Mouse (Mus musculus): ENCODE measurements at regions not wholly inside any gene's neighbourhood (a gene's known extent, or its start where the extent isn't known, plus 50 kb on each side); places are given as distances from the start of the nearest gene placed in this dataset.

DNA sequence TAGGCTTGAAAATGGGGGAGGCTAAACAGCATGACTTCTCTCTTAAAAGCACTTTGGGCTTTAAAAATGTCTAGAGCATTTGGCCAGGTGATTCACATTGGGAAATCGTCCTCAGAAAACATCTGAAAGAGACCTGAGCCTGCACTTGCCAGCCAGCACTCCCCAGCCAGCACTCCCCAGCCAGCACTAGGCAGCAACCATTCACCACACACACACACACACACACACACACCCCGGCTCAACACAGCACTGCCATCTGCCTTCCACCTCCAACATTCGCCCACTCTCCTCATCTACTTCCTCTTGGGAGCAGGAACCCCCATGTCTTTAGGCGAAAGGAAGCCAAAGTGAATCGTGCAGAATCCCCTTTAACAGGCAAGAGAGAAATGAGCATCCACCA, 85.4 kb downstream of the Atp23 start:
- DNase-seq (ENCODE audit: low spot score) = no peak

DNA sequence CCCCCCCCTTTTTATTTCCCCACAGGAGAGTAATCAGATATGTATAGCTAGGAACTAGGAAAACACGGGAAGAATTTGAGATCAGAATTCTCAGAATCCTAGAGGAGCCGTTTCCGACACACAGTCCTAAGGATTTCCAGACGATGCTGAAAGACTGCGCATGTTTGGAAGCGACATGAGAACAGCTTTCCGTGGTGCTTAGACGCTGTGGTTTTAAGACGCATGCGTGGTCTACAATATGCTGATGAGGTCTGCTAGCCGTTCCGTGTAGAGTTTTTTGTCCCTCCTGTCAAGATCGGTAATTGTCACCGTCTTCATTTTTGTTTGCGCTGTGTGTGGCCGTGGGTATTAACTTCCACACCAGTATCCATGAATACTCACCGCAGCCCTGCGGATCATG, 86.2 kb downstream of the Atp23 start:
- DNase-seq (ENCODE audit: low spot score) = no peak

- DNase-seq (ENCODE audit: low spot score) = no peak
These were observed 88.0 kb downstream of the Atp23 start for GRCm38 (mm10) chr10:126813051-126813593.

GRCm38 (mm10) chr10:126812243-126812755, 88.9 kb downstream of the Atp23 start:
- DNase-seq (ENCODE audit: low spot score) = no peak

DNA sequence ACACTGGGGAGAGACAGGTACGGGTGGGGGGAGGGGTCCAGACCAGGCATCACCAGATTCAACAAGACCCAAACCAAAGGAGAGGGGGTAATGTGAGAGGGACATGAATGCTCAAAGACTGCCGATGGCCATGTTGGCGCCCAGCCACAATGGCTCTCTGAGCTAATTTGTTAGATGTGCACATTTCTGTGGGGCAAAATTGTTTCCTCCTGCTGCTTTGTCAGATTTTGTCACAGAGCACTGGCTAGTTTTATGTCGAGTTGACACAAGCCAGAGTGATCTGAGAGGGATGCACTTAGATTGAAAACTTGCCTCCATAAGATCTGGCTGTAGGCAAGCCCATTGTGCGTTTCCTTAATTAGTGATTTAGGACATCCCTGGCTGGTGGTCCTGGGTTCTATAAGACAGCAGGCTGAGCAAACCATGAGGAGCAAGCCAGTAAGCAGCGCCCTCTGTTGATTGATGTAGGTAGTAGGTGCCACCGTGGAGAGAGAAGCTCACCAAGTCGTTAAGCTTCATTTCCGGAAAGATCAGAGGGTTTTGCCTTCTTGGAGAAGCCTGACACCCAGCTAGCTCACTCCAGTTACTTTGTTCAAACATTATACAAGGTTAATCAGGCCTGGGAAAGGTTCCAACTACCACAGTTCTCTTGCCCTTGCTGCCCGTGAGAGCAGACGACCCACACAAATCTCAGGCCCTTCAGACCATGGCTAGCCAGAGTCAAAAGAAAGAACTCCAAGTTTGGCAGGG, 90.6 kb downstream of the Atp23 start:
- no peak for DNase-seq (ENCODE audit: low spot score)

GRCm38 (mm10) chr10:126809587-126809986, 91.6 kb downstream of the Atp23 start:
- DNase-seq (ENCODE audit: low spot score) = no peak

DNA sequence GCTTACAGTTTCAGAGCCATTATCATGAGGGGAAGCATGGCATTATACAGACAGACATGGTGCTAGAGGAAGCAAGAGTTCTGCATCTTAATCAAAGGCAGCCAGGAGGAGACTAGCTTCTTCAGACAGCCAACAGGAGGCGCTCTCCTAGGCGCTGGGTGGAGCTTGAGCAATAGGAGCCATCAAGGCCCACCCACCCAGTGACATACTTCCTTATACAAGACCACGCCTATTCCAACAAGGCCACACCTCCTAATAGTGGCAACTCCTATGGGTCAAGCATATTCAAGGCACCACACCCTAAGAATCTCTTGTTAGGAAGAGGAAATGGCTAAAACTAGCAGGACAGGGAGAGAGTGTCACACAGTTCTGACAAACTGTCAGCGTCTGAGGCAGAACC, 94.3 kb downstream of the Atp23 start:
- no peak for DNase-seq (ENCODE audit: low spot score)

GRCm38 (mm10) chr10:126802732-126803131, 98.4 kb downstream of the Atp23 start:
- no peak for DNase-seq (ENCODE audit: low spot score)

DNA sequence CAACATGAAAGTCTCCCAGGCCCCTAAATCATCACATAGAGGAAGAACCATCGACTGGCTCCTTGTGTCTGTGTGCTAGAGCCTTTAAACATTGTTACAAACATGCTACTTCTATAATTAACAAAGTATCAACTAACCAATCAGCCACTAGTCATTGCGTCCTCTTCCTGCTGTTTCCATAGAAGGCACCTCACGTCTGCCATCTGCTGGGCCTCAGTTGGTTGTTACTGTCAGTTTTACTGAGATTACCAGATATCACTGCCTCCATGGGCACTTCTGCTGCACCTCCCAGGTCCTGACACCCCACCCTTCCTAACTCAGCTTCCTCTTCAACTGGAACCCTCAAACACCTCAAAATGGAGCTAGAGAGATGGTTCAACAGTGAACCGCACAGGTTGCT, 101.8 kb downstream of the Atp23 start:
- no peak for DNase-seq (ENCODE audit: low spot score)

DNA sequence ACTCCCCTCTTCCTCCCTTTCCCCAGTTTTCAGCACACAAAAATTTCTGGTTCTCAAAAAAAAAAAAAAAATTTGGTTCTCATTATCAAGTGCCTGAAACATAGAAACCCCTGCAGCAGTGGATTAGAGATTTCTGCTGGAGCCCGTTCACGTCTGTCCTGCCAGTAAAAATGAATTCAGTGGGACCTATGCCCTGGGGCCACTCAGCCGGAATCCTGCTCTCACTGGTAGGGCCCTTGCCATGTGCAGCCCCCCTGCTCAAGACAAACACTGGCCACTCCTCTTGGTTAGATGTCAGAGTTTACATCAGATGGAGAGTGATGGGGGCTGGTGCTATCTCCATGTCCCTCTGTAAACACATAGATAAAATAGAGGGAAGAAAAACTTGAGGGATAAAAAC, 108.0 kb downstream of the Atp23 start:
- DNase-seq (ENCODE audit: low spot score) = no peak

GRCm38 (mm10) chr10:126792371-126792835, 108.8 kb downstream of the Atp23 start:
- DNase-seq (ENCODE audit: low spot score) = no peak

DNA sequence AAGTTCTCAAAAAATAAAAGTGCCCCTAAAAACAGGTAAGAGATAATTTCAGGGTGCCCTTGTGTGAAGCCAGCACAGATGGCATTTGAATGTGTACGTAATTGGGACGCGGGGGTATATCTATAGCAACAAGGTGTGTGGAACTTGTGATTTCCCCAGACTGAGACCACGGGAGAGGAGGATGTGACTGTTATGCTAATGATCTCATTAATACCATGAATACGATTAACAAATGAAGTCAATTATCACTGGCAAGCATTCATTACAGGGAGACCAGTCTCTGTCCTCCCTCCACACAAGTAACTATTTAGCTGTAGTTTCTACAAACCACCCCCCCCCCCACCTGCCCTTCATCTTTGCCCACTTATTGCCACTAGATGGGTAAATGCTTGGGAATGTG, 112.9 kb downstream of the Atp23 start:
- DNase-seq (ENCODE audit: low spot score) = no peak

- no peak for DNase-seq (ENCODE audit: low spot score)
These were observed 118.0 kb downstream of the Atp23 start for GRCm38 (mm10) chr10:126783161-126783560.

GRCm38 (mm10) chr10:126776603-126777002, 124.6 kb downstream of the Atp23 start:
- DNase-seq (ENCODE audit: low spot score) = no peak

DNA sequence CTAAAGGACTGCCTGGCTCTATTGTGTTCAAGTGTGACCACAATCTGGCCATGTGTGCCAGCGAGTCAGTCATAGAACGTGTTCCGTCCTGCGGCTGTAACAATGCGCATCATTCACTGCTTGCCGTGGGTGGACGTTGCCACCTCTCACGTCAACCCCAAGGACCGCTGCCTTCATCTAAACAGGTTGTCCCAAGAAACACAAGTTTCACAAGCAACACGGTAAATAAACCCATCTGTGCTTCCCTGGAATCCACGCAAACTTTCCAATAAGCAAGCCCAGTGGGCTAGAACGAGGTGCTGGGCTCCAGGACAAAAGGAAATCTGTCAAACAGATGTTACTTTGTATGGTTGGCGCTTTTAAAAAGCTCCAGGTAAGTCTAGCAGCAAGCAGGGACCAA, 125.2 kb downstream of the Atp23 start:
- no peak for DNase-seq (ENCODE audit: low spot score)

- DNase-seq (ENCODE audit: low spot score) = no peak
These were observed 130.6 kb downstream of the Atp23 start for GRCm38 (mm10) chr10:126770446-126771020.

GRCm38 (mm10) chr10:126765648-126766047, 135.5 kb downstream of the Atp23 start:
- no peak for DNase-seq (ENCODE audit: low spot score)

GRCm38 (mm10) chr10:126764740-126765139, 136.4 kb downstream of the Atp23 start:
- no peak for DNase-seq (ENCODE audit: low spot score)

DNA sequence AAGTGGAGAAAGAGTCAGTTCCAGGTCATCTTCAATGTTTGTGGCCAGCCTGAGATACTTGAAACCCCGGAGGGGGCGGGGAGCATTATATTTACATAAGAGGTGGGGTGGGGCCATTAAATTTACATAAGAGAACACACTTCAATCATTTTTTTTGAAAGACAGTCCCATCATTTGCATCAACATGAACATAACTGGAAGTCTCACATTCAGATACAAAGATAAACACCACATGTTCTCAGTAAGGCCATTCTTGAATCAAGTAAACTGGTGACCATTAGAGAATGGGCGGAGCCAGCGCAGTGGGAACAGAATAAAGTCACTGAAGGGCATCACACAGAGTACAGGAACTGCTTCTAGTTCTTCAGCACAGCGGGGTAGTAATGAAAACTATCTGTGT, 137.2 kb downstream of the Atp23 start:
- no peak for DNase-seq (ENCODE audit: low spot score)

- no peak for DNase-seq (ENCODE audit: low spot score)
These were observed 142.5 kb downstream of the Atp23 start for GRCm38 (mm10) chr10:126758682-126759081.

GRCm38 (mm10) chr10:126753201-126753600, 148.0 kb downstream of the Atp23 start:
- DNase-seq (ENCODE audit: low spot score) = no peak

DNA sequence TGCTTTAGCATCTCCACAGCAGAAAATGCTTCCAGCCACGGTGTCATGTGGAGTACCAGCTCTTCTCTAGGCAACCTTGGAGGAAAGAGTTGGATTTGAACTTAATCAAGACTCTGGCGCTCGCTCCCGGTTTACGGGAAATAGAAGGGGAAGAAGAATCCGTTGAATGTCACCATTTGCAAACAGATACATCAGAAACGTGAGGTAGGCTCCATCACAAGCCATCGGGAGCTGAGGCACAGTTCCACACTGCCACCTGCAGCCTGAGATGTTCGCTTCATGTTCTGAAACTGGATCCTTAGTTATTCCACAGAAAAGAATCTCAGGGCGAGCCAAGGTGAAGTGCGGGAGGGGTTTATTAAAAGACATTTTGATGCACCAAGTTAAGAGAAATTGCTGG, 148.5 kb downstream of the Atp23 start:
- no peak for DNase-seq (ENCODE audit: low spot score)

DNA sequence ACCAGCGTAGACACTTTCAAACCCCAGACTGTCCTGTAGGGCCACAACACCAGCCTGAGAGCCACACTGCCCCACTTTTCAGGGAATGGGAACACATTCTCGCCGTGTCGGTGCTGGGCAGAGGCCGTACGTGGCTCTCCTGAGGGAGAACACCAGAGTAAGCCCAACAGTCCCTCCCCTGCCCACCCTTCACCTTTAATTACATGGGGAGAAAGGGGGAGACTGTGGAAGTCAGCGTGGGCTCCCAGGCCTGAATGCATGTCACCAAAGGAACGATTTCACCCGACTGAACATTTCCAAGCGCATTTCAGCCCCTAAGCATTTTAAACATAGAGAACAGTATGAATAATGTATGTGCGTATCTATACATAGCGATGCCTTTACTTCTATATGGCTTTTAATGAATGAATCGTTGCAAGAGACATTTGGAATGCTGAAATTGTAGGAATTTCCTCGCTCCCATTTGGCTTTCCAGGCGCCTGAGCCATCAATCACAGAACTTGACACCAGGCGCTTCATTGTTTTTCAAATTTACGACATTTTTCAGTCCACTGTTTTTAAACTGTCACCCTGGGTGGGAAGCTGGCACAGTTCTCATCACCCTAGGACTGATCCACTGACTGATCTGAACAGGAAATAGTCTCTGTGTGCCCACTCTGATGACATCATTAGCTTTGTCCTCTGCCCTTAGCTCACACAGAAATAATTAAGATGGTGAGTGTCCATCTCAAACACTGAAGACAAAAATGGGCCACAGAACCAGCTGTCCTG, 152.3 kb downstream of the Atp23 start:
- no peak for DNase-seq (ENCODE audit: low spot score)

Data from ovary, postnatal 36 days (tissue).